Mouse (Mus musculus): Measurements from ENCODE around the gene Limk1.

- no peak for TF ChIP-seq NELFE (IDR thresholded peaks at IDR 0.05; ENCODE audit: low read depth, low read length)
- TF ChIP-seq POLR2A (IDR thresholded peaks at IDR 0.05; ENCODE audit: low read depth, low read length) = peak; percentile 55; the same call in 1 of the 2 replicates
- no peak for TF ChIP-seq CHD2 (IDR thresholded peaks at IDR 0.05; ENCODE audit: low read length)
- no peak for TF ChIP-seq ZKSCAN1 (IDR thresholded peaks at IDR 0.05; ENCODE audit: borderline replicate concordance, low read depth, low read length)
- TF ChIP-seq MAX (IDR thresholded peaks at IDR 0.05; ENCODE audit: low read length) = no peak
- TF ChIP-seq ZC3H11A (IDR thresholded peaks at IDR 0.05; ENCODE audit: low read depth, low read length) = no peak
- TF ChIP-seq USF1 (IDR thresholded peaks at IDR 0.05; ENCODE audit: low read depth, low read length) = no peak
- TF ChIP-seq CTCF (conservative IDR thresholded peaks at IDR 0.05 in 1 of 2, IDR thresholded peaks at IDR 0.05 in 1 of 2; ENCODE audit: low read depth in 2 of 2, low read length in 2 of 2) = no peak
- TF ChIP-seq ZNF384 (IDR thresholded peaks at IDR 0.05; ENCODE audit: low read depth, low read length) = no peak
- no peak for TF ChIP-seq RAD21 (IDR thresholded peaks at IDR 0.05; ENCODE audit: low read depth, low read length)
- no peak for TF ChIP-seq MYC (IDR thresholded peaks at IDR 0.05; ENCODE audit: low read depth, low read length)
Measured at GRCm38 (mm10) chr5:134688086-134688717, at the start of gene Limk1.

All from CH12.LX (cell line).